8 mouse cellular contexts compared by ENCODE assay signal in genomic region chr16:90400314-90400713, GRCm38 (mm10). TPM values are rescaled to one million over a fixed set of nuclear protein-coding genes. Genes with fewer than 3 reads are reported as not detected.
DNase-seq lines count a peak whose midpoint lies in the region; ATAC-seq lines count a peak whose summit lies in the region.
"Had no signal": no experiment of that assay in that cellular context is flagged by ENCODE, and none has a peak within 500 bp of the region (broad histone marks: within the 10 kb centered on the region; RNA-seq: fewer than 3 reads in every experiment).

No protein-coding gene starts in this region.

- peak; percentile 42 for DNase-seq in neural tube, embryonic 10.5 days (ENCODE audit: extremely low spot score, low spot score)
- DNase-seq in forebrain, embryonic 14.5 days (ENCODE audit: low spot score), result no peak
- no peak for DNase-seq in spleen, adult 12 weeks (ENCODE audit: low spot score)
- no peak for DNase-seq in ovary, postnatal 14 days (ENCODE audit: low spot score)
- DNase-seq in left cerebral cortex, postnatal 25 days (ENCODE audit: low spot score in 2 of 2), result no peak
- DNase-seq: gastrocnemius, postnatal 10 days had no signal

- no peak overlapping the region for H3K4me2 ChIP-seq in neural tube, embryonic 15.5 days
- H3K4me2 ChIP-seq in forebrain, embryonic 14.5 days (ENCODE audit: low read length), result no peak overlapping the region
- H3K4me2 ChIP-seq in limb, embryonic 12.5 days, result peak overlapping the region; percentile 52

- ATAC-seq in neural tube, embryonic 15.5 days (ENCODE audit: low FRiP score), result no peak
- ATAC-seq in forebrain, embryonic 14.5 days, result peak; percentile 42
- ATAC-seq in limb, embryonic 12.5 days (ENCODE audit: insufficient number of reproducible peaks, insufficient read depth, low FRiP score, low TSS enrichment, low read depth), result peak; percentile 21; the same call in 1 of the 2 replicates

- intact Hi-C loops in left cerebral cortex, postnatal 25 days (cut with DNase I), result no loop called here

- H3K4me3 ChIP-seq in neural tube, embryonic 15.5 days (replicated peaks), result no peak overlapping the region
- no peak overlapping the region for H3K4me3 ChIP-seq in forebrain, embryonic 14.5 days (ENCODE audit: low read depth, low read length)
- H3K4me3 ChIP-seq in limb, embryonic 12.5 days (replicated peaks), result no peak overlapping the region

- H3K9me3 ChIP-seq in neural tube, embryonic 15.5 days (replicated peaks), result no peaks in the 10 kb centered on the region
- no peaks in the 10 kb centered on the region for H3K9me3 ChIP-seq in forebrain, embryonic 14.5 days (replicated peaks; ENCODE audit: control insufficient read depth, low read length)
- no peaks in the 10 kb centered on the region for H3K9me3 ChIP-seq in limb, embryonic 12.5 days

- no peak overlapping the region for H3K9ac ChIP-seq in neural tube, embryonic 15.5 days (replicated peaks)
- H3K9ac ChIP-seq in forebrain, embryonic 14.5 days (ENCODE audit: low read length), result no peak overlapping the region
- H3K9ac ChIP-seq in limb, embryonic 12.5 days (replicated peaks), result no peak overlapping the region

- H3K27me3 ChIP-seq in neural tube, embryonic 15.5 days (replicated peaks), result no peaks in the 10 kb centered on the region
- no peaks in the 10 kb centered on the region for H3K27me3 ChIP-seq in forebrain, embryonic 14.5 days (replicated peaks; ENCODE audit: control insufficient read depth, insufficient read depth, low read length)
- H3K27me3 ChIP-seq in limb, embryonic 12.5 days, result no peaks in the 10 kb centered on the region

- H3K27ac ChIP-seq in neural tube, embryonic 15.5 days (replicated peaks), result no peak overlapping the region
- no peak overlapping the region for H3K27ac ChIP-seq in forebrain, embryonic 14.5 days (ENCODE audit: low read depth, low read length)
- peak overlapping the region; percentile 82 for H3K27ac ChIP-seq in limb, embryonic 12.5 days

- H3K36me3 ChIP-seq in neural tube, embryonic 15.5 days, result no peaks in the 10 kb centered on the region
- H3K36me3 ChIP-seq in forebrain, embryonic 14.5 days (ENCODE audit: control insufficient read depth, insufficient read depth, low read length), result no peaks in the 10 kb centered on the region
- peaks cover 1% of the 10 kb centered on the region; the same call in 1 of the 2 replicates for H3K36me3 ChIP-seq in limb, embryonic 12.5 days

- H3K4me1 ChIP-seq in neural tube, embryonic 15.5 days, result peaks cover 33% of the 10 kb centered on the region
- peaks cover 9% of the 10 kb centered on the region for H3K4me1 ChIP-seq in forebrain, embryonic 14.5 days (ENCODE audit: control insufficient read depth, insufficient read depth, low read length)
- peaks cover 51% of the 10 kb centered on the region for H3K4me1 ChIP-seq in limb, embryonic 12.5 days (replicated peaks)

- 11% methylated on average over 6 of the region's 9 CpGs for WGBS in neural tube, embryonic 15.5 days
- 7% methylated on average over 6 of the region's 9 CpGs for WGBS in forebrain, embryonic 14.5 days
- 11% methylated on average over 6 of the region's 9 CpGs for WGBS in limb, embryonic 12.5 days

RNA-seq across cellular contexts. Expression of gene Hunk, which starts 14.5 kb away (rescaled TPM):
- polyA plus RNA-seq in neural tube, embryonic 15.5 days (2015; fragmentation: Nextera tagmentation; extraction: Ambion mirVana), result 5.1 and 6.1 TPM in 2 replicates
- polyA plus RNA-seq in forebrain, embryonic 14.5 days (2014; fragmentation: Nextera tagmentation; extraction: Ambion mirVana), result 10.6 and 10.7 TPM in 2 replicates
- 22.2 and 25.8 TPM in 2 replicates for polyA plus RNA-seq in limb, embryonic 12.5 days (2016; fragmentation: Nextera tagmentation; extraction: Ambion mirVana)
- 10 to 100 TPM; 12.7 to 18.7 TPM for total RNA-seq in left cerebral cortex, postnatal 25 days (2021)
